Mouse (Mus musculus): Measurements from ENCODE around the gene Tmem41a.
"Not testable (repeated sequence)": the region's sequence is repeated elsewhere in the genome, so short reads cannot be mapped to it uniquely, and the experiment has no call there.

Tmem41a gene

GRCm38 (mm10) chr16:21946761-21947715 is at the start of gene Tmem41a:
Tmem41a (minus strand) TSS chr16:21947552.
- DNase-seq = peak; percentile 82

- DNase-seq = no peak
These were observed 49.0 kb upstream of the Tmem41a start for GRCm38 (mm10) chr16:21996402-21996801.

- DNase-seq = peak; percentile 11
These were observed 48.0 kb upstream of the Tmem41a start, which contains the start of gene Liph for GRCm38 (mm10) chr16:21995304-21995703. Liph (minus strand) TSS chr16:21995663.

- no peak for DNase-seq
These were observed 44.4 kb upstream of the Tmem41a start for GRCm38 (mm10) chr16:21991774-21992173.

GRCm38 (mm10) chr16:21990893-21991292 is 43.5 kb upstream of the Tmem41a start:
- not testable (repeated sequence) for DNase-seq

GRCm38 (mm10) chr16:21987956-21988355 is 40.6 kb upstream of the Tmem41a start:
- DNase-seq = no peak

- no peak for DNase-seq
These were observed 38.8 kb upstream of the Tmem41a start for GRCm38 (mm10) chr16:21986191-21986590.

GRCm38 (mm10) chr16:21984091-21984490 is 36.7 kb upstream of the Tmem41a start:
- DNase-seq = no peak

- no peak for DNase-seq
These were observed 36.2 kb upstream of the Tmem41a start for GRCm38 (mm10) chr16:21983581-21983980.

GRCm38 (mm10) chr16:21983146-21983545 is 35.8 kb upstream of the Tmem41a start:
- no peak for DNase-seq

- no peak for DNase-seq
These were observed 30.0 kb upstream of the Tmem41a start for GRCm38 (mm10) chr16:21977347-21977746.

- DNase-seq = peak; percentile 3
These were observed 28.9 kb upstream of the Tmem41a start for GRCm38 (mm10) chr16:21976203-21976602.

GRCm38 (mm10) chr16:21971446-21971845 is 24.1 kb upstream of the Tmem41a start:
- no peak for DNase-seq

GRCm38 (mm10) chr16:21970536-21970935 is 23.2 kb upstream of the Tmem41a start:
- DNase-seq = no peak

GRCm38 (mm10) chr16:21969874-21970273 is 22.5 kb upstream of the Tmem41a start:
- no peak for DNase-seq

- DNase-seq = no peak
These were observed 18.2 kb upstream of the Tmem41a start for GRCm38 (mm10) chr16:21965576-21965975.

GRCm38 (mm10) chr16:21955591-21955990 is 8.2 kb upstream of the Tmem41a start:
- no peak for DNase-seq

GRCm38 (mm10) chr16:21928471-21928870 is 18.9 kb downstream of the Tmem41a start:
- no peak for DNase-seq

- DNase-seq = no peak
These were observed 30.7 kb downstream of the Tmem41a start for GRCm38 (mm10) chr16:21916681-21917080.

- DNase-seq = no peak
These were observed 34.0 kb downstream of the Tmem41a start for GRCm38 (mm10) chr16:21913347-21913746.

- not testable (repeated sequence) for DNase-seq
These were observed 38.4 kb downstream of the Tmem41a start for GRCm38 (mm10) chr16:21908906-21909305.

GRCm38 (mm10) chr16:21906902-21907301 is 40.5 kb downstream of the Tmem41a start:
- DNase-seq = no peak

- DNase-seq = no peak
These were observed 41.4 kb downstream of the Tmem41a start for GRCm38 (mm10) chr16:21905996-21906395.

- no peak for DNase-seq
These were observed 42.7 kb downstream of the Tmem41a start for GRCm38 (mm10) chr16:21904636-21905035.
